Mouse (Mus musculus) myocyte (in vitro differentiated cells): Measurements from ENCODE around the gene Avpi1.

Experiments used
- MAX ChIP-seq: IDR thresholded peaks from one replicate; pipeline ENCODE4 v1.6.1; 2011; ENCODE audit warnings: low read depth, mild to moderate bottlenecking, control low read depth
- POLR2A ChIP-seq: IDR thresholded peaks from one replicate; pipeline ENCODE4 v1.6.1; 2011; ENCODE audit warnings: low read depth, mild to moderate bottlenecking, control low read depth, moderate library complexity; ENCODE audit not compliant: insufficient read length
- POLR2AphosphoS2 ChIP-seq: IDR thresholded peaks from one replicate; pipeline ENCODE4 v1.6.1; 2011; ENCODE audit warnings: low read depth, control low read depth; ENCODE audit not compliant: insufficient read length
- TCF12 ChIP-seq: IDR thresholded peaks from one replicate; pipeline ENCODE4 v1.6.1; 2011; ENCODE audit warnings: mild to moderate bottlenecking, control low read depth; ENCODE audit not compliant: poor library complexity, insufficient read depth, severe bottlenecking
- USF1 ChIP-seq: IDR thresholded peaks from one replicate; pipeline ENCODE4 v1.6.1; 2011; ENCODE audit warnings: low read depth, mild to moderate bottlenecking, control low read depth, moderate library complexity

- TF ChIP-seq POLR2A, result no peak
- no peak for TF ChIP-seq POLR2AphosphoS2
- TF ChIP-seq MAX, result no peak
- no peak for TF ChIP-seq USF1
- no peak for TF ChIP-seq TCF12
Observed at GRCm38 (mm10) chr19:42145731-42146130, 16.9 kb upstream of the Avpi1 start.
